Comparison of ENCODE assay signal across 15 mouse cellular contexts in genomic region chr2:123364204-123364603, GRCm38 (mm10).
DNase-seq lines count a peak whose midpoint lies in the region; ATAC-seq and TF ChIP-seq lines count a peak whose summit lies in the region.
"Had no signal": no experiment of that assay in that cellular context is flagged by ENCODE, and none has a peak within 500 bp of the region (broad histone marks: within the 10 kb centered on the region; RNA-seq: fewer than 3 reads in every experiment).

No protein-coding gene starts in this region.

- no peak overlapping the region for H3K9ac ChIP-seq in midbrain, postnatal 0 days (replicated peaks; ENCODE audit: low read length, poor library complexity, severe bottlenecking)
- no peak overlapping the region for H3K9ac ChIP-seq in midbrain, embryonic 11.5 days (ENCODE audit: low read length)
- H3K9ac ChIP-seq in forebrain, embryonic 14.5 days (ENCODE audit: low read length) = no peak overlapping the region
- H3K9ac ChIP-seq: embryonic facial prominence, embryonic 15.5 days; kidney, embryonic 15.5 days; lung, embryonic 14.5 days had no signal

- H3K4me2 ChIP-seq in midbrain, postnatal 0 days (ENCODE audit: low read depth, low read length, poor library complexity, severe bottlenecking) = no peak overlapping the region
- H3K4me2 ChIP-seq in midbrain, embryonic 11.5 days = no peak overlapping the region
- H3K4me2 ChIP-seq in forebrain, embryonic 14.5 days (ENCODE audit: low read length) = no peak overlapping the region
- H3K4me2 ChIP-seq: embryonic facial prominence, embryonic 15.5 days; kidney, embryonic 15.5 days; lung, embryonic 14.5 days had no signal

- H3K4me3 ChIP-seq in midbrain, postnatal 0 days (ENCODE audit: low read depth, low read length) = no peak overlapping the region
- no peak overlapping the region for H3K4me3 ChIP-seq in midbrain, embryonic 11.5 days (ENCODE audit: low read depth, low read length)
- no peak overlapping the region for H3K4me3 ChIP-seq in forebrain, embryonic 14.5 days (ENCODE audit: low read depth, low read length)
- H3K4me3 ChIP-seq: embryonic facial prominence, embryonic 15.5 days; kidney, embryonic 15.5 days had no signal

- H3K27ac ChIP-seq in midbrain, postnatal 0 days (ENCODE audit: low read depth, low read length) = no peak overlapping the region
- H3K27ac ChIP-seq in midbrain, embryonic 11.5 days (ENCODE audit: low read depth, low read length) = no peak overlapping the region
- H3K27ac ChIP-seq in forebrain, embryonic 14.5 days (ENCODE audit: low read depth, low read length) = no peak overlapping the region
- H3K27ac ChIP-seq: embryonic facial prominence, embryonic 15.5 days; kidney, embryonic 15.5 days had no signal

- no peak for DNase-seq in frontal cortex, postnatal 10 days (ENCODE audit: low spot score in 2 of 2)
- DNase-seq in midbrain, postnatal 0 days (ENCODE audit: low spot score) = peak; percentile 15
- DNase-seq in midbrain, embryonic 11.5 days (ENCODE audit: low spot score, missing footprints) = no peak
- peak; percentile 88 for DNase-seq in forebrain, embryonic 14.5 days (ENCODE audit: low spot score)
- peak; percentile 49 for DNase-seq in retina, embryonic 14.5 days (ENCODE audit: low spot score)
- DNase-seq in T-cell, adult 2 months (ENCODE audit: low spot score) = no peak
- no peak for DNase-seq in cerebellum, postnatal 10 days
- DNase-seq: adrenal gland, postnatal 14 days; cerebellum, postnatal 25 days; heart, adult 11 months; lung, embryonic 14.5 days; thymus, postnatal 4 days had no signal

- peak; percentile 84 for ATAC-seq in frontal cortex, adult (ENCODE audit: low TSS enrichment)
- ATAC-seq in midbrain, postnatal 0 days (ENCODE audit: low FRiP score) = no peak
- no peak for ATAC-seq in midbrain, embryonic 11.5 days (ENCODE audit: low FRiP score)
- peak; percentile 97 for ATAC-seq in forebrain, embryonic 14.5 days

- no peak for TF ChIP-seq CTCF in midbrain, postnatal 0 days (IDR thresholded peaks at IDR 0.05)

- no peaks in the 10 kb centered on the region for H3K9me3 ChIP-seq in midbrain, postnatal 0 days (ENCODE audit: low read length)
- H3K9me3 ChIP-seq in midbrain, embryonic 11.5 days (ENCODE audit: control insufficient read depth, low read length) = no peaks in the 10 kb centered on the region
- H3K9me3 ChIP-seq in forebrain, embryonic 14.5 days (replicated peaks; ENCODE audit: control insufficient read depth, low read length) = 0 out of 2 replicates have a peak, but pooled peaks cover 2% of the 10 kb centered on the region
- H3K9me3 ChIP-seq: embryonic facial prominence, embryonic 15.5 days; kidney, embryonic 15.5 days had no signal

- no peaks in the 10 kb centered on the region for H3K36me3 ChIP-seq in midbrain, postnatal 0 days (ENCODE audit: insufficient read depth, low read length)
- no peaks in the 10 kb centered on the region for H3K36me3 ChIP-seq in midbrain, embryonic 11.5 days (ENCODE audit: control insufficient read depth, insufficient read depth, low read length)
- H3K36me3 ChIP-seq in forebrain, embryonic 14.5 days (ENCODE audit: control insufficient read depth, insufficient read depth, low read length) = no peaks in the 10 kb centered on the region
- H3K36me3 ChIP-seq: embryonic facial prominence, embryonic 15.5 days; kidney, embryonic 15.5 days had no signal

- no peaks in the 10 kb centered on the region for H3K27me3 ChIP-seq in midbrain, postnatal 0 days (ENCODE audit: insufficient read depth, low read length)
- no peaks in the 10 kb centered on the region for H3K27me3 ChIP-seq in midbrain, embryonic 11.5 days (ENCODE audit: control insufficient read depth, insufficient read depth, low read length)
- H3K27me3 ChIP-seq in forebrain, embryonic 14.5 days (replicated peaks; ENCODE audit: control insufficient read depth, insufficient read depth, low read length) = no peaks in the 10 kb centered on the region
- H3K27me3 ChIP-seq: embryonic facial prominence, embryonic 15.5 days; kidney, embryonic 15.5 days had no signal

- H3K4me1 ChIP-seq in midbrain, postnatal 0 days (ENCODE audit: insufficient read depth, low read length) = no peaks in the 10 kb centered on the region
- H3K4me1 ChIP-seq in midbrain, embryonic 11.5 days (ENCODE audit: control insufficient read depth, insufficient read depth, low read length) = no peaks in the 10 kb centered on the region
- no peaks in the 10 kb centered on the region for H3K4me1 ChIP-seq in forebrain, embryonic 14.5 days (ENCODE audit: control insufficient read depth, insufficient read depth, low read length)
- H3K4me1 ChIP-seq: embryonic facial prominence, embryonic 15.5 days; kidney, embryonic 15.5 days had no signal

Comparison
In these comparisons a context has a peak if more than half of its experiments do, and no peak if none do; other contexts are left out.
1. DNase-seq: peak in midbrain, postnatal 0 days (single experiment), forebrain, embryonic 14.5 days (single experiment) and retina, embryonic 14.5 days (single experiment); none in frontal cortex, postnatal 10 days (0 of 2), midbrain, embryonic 11.5 days (single experiment), T-cell, adult 2 months (single experiment) and cerebellum, postnatal 10 days (0 of 2).
2. ATAC-seq: peak in frontal cortex, adult (single experiment) and forebrain, embryonic 14.5 days (single experiment); none in midbrain, postnatal 0 days (single experiment) and midbrain, embryonic 11.5 days (single experiment).